1 mouse cellular context compared by ENCODE assay signal in genomic region chr5:76904713-76905404, GRCm38 (mm10).
TF ChIP-seq lines count a peak whose summit lies in the region.

No protein-coding gene starts in this region.

TF ChIP-seq in CH12.LX, 34 proteins besides CTCF, POLR2A, EP300 and RAD21 (continued from another document):
- TF ChIP-seq TBP (conservative IDR thresholded peaks at IDR 0.05; ENCODE audit: low read depth, low read length) = no peak
- no peak for TF ChIP-seq TCF12 (IDR thresholded peaks at IDR 0.05; ENCODE audit: low read depth, low read length)
- TF ChIP-seq NRF1 (IDR thresholded peaks at IDR 0.05; ENCODE audit: low read depth, low read length) = no peak
- no peak for TF ChIP-seq HCFC1 (IDR thresholded peaks at IDR 0.05; ENCODE audit: low read depth, low read length)
- TF ChIP-seq MEF2A (IDR thresholded peaks at IDR 0.05; ENCODE audit: borderline replicate concordance, low read depth, low read length) = no peak
- no peak for TF ChIP-seq ZMIZ1 (IDR thresholded peaks at IDR 0.05; ENCODE audit: low read depth, low read length)
- TF ChIP-seq MAFK (IDR thresholded peaks at IDR 0.05; ENCODE audit: insufficient replicate concordance, low read length) = no peak
- TF ChIP-seq ZNF384 (IDR thresholded peaks at IDR 0.05; ENCODE audit: low read depth, low read length) = peak; percentile 57; the same call in 1 of the 2 replicates
- no peak for TF ChIP-seq CHD2 (IDR thresholded peaks at IDR 0.05; ENCODE audit: low read length)
- no peak for TF ChIP-seq GABPA (IDR thresholded peaks at IDR 0.05; ENCODE audit: insufficient replicate concordance, low read depth, low read length)
- no peak for TF ChIP-seq JUN (IDR thresholded peaks at IDR 0.05; ENCODE audit: insufficient read depth, low read depth, low read length)
- TF ChIP-seq ZKSCAN1 (IDR thresholded peaks at IDR 0.05; ENCODE audit: borderline replicate concordance, low read depth, low read length) = no peak
- TF ChIP-seq UBTF (IDR thresholded peaks at IDR 0.05; ENCODE audit: low read depth, low read length) = no peak
- TF ChIP-seq USF1 (IDR thresholded peaks at IDR 0.05; ENCODE audit: low read depth, low read length) = no peak
- no peak for TF ChIP-seq ETS1 (conservative IDR thresholded peaks at IDR 0.05; ENCODE audit: low read depth, low read length)
- peak; percentile 62 for TF ChIP-seq BHLHE40 (IDR thresholded peaks at IDR 0.05; ENCODE audit: low read depth, low read length)
- TF ChIP-seq SMC3 (IDR thresholded peaks at IDR 0.05; ENCODE audit: low read depth, low read length) = no peak
- TF ChIP-seq E2F4 (IDR thresholded peaks at IDR 0.05; ENCODE audit: insufficient replicate concordance, low read depth, low read length) = no peak
- no peak for TF ChIP-seq POLR2AphosphoS2 (IDR thresholded peaks at IDR 0.05; ENCODE audit: low read depth, low read length)
- peak; percentile 41; the same call in 1 of the 2 replicates for TF ChIP-seq MYC (IDR thresholded peaks at IDR 0.05; ENCODE audit: low read depth, low read length)
TF ChIP-seq in CH12.LX: peak in this region for 4.
